Mouse (Mus musculus): ENCODE measurements around the gene Man2b2.

Gene Man2b2

DNA sequence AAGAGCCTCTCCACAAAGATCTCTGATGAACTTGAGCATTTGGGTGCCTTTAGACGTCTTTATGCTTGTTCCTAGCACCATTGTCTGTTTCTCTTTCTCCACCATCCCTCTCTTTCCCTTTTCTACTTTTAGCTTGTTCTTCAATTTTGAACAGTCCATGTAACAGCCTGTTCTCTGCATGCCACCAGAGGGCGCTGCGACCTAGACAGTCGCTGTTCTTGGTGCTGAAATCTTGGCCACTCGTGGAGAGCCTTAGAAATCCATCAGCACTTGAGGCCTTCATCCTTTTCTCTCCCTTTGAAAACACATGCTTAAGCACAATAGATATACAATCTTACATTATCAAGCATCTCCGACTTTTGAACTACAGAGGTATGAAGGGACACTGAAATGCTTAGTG is 5.5 kb upstream of the Man2b2 start:
- DNase-seq (ENCODE audit: low spot score) = peak; percentile 45

DNA sequence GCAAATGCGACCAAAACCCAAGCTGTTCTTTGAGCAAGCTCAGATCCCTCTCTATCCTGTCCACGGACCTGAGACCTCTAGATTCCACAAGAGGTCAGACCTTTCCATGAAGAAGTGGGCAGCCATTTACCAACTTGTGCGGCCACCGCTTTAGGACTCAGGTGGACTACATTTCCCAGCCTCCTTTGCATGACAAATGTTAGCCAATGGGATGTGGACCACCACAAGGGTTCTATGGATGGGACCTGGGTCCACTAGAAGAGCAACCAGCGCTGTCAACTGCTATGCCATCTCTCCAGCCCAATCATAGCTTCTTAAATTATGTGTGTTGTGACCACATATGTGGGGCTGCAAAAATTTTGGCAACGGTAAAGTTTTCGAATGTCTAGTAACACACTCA is 819 bp upstream of the Man2b2 start:
- DNase-seq (ENCODE audit: low spot score) = no peak

DNA sequence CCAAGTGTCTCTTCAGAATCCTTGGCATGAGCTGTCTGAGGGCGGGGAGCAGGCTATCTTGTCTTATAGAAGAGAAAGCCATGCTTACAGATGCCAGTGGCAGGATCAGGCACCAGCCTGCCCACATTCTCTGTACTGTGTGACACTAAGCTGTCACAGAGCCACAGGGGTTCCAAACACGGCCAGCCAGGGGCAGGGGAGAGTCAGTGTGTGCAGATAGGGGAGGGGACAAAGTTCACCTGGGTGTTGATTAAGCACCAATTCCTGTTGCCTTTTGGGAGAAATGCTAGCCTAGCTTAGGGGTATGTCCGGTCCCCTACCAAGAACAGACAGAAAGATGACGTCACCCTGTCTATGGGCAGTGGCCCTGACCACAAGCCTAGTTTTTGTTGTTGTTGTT is 1.4 kb downstream of the Man2b2 start:
- DNase-seq (ENCODE audit: low spot score) = no peak

DNA sequence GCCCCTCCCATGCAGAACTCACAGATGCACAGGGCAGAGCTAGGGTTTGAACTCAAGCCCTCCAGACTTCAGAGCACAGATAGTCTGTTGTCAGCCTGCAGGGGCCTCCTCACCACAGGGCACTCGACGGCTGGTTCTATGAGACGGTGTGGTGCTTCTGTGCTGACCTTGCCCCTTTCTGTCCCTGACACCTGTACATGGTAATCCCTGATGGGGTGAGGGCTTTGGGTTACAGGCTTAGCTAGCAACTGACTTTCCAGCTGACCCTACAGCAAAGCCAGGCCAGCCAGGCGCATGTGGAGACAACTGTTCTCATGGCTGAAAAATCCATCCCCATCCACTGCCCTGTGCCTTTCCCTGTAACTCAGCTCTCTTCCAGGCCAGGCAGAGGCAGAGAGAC is 7.5 kb downstream of the Man2b2 start:
- no peak for DNase-seq (ENCODE audit: low spot score)

DNA sequence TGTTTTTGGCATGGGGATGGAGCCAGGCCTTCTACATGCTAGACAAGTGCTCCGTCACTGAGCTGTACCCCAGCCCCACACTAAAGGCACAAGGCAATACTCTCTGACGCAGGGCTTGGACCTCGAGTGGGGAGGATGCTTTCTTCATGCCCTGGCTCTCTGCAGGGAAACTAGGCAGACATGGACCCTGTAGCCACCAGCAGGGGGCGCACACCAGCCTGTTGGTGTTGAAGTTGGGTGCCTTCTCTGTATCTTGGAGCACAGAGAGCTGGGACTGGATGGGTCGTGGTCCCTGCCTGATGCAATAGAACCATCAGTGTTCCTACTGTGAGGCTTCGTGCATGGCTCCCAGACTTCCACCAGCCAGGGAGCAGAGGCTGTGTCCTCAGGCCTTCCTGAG is 10.3 kb downstream of the Man2b2 start:
- no peak for DNase-seq (ENCODE audit: low spot score)

DNA sequence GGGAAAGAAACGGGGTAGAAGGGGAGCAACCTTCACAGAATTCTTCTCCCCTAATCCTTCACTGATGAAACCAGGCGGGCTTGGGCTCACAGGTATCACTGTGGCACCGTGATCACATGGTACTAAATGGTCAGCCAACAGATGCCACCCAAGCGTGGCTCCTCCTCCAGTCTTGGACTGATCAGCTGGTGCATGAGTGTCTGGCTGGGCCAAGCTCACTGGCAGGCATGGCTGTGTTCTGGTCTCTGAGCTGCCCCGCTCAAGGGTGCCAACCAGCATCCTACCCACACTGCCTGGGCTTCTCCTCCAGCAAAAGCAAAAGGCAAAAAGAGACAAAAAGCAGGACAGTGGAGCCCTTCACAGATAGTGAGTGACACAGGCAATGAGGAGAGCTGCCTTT is 10.7 kb downstream of the Man2b2 start:
- DNase-seq (ENCODE audit: low spot score) = no peak

DNA sequence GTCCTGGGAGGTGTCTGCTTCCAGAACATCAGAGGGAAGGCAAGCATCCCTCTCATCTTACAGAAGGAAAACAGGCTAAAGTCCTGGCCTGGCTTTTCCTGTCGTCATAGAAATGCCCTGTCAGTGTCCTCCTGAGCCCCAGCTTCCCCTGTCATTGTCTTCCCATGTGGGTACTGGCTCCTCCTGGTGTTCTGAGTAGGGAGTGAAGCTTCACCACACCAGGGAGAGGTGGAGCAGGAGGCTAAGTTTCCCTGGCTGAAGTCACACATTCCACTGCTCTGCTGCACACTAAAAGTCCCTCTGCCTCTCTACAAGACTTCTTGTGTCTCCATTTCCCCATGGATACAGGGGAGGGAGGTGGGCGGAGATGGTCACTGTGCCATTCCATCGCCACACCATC is 12.7 kb downstream of the Man2b2 start:
- no peak for DNase-seq (ENCODE audit: low spot score)

DNA sequence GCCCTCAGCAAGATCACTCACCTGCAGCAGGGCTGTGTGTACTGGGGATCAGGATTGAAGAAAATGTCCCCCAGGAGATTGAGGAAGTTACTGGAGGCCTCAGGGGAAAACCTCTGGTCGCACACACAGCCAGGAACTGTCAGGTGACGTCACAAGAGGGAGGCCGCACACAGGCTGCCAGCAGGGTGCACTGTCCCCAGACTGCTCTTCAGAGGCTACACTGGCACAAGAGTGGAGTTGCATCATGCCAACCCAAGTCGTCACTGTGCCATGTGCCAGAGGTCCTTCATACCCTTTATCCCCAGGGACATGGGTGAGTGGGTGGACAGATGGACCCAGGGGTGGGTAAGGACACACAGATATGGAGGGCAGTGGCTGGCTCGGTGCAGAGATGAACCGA is 15.9 kb downstream of the Man2b2 start:
- no peak for DNase-seq (ENCODE audit: low spot score)

DNA sequence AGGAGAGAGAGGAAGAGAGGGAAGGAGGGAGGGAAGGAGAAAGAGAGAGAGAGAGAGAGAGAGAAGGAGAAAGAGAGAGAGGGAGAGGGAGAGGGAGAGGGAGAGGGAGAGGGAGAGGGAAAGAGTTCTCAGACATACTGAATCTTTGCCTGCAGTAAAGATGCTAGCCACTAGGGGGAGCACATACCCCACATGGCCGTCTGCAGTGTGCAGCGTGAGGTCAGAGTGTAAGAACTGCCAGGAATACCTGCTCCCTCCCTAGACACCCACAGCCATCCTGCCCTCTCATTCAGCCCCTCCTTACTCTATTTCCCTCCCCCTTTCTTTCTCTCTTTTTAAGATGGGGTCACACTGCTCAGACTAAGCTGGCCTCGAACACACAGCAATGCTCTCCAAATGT is 19.0 kb downstream of the Man2b2 start:
- DNase-seq (ENCODE audit: low spot score) = no peak

DNA sequence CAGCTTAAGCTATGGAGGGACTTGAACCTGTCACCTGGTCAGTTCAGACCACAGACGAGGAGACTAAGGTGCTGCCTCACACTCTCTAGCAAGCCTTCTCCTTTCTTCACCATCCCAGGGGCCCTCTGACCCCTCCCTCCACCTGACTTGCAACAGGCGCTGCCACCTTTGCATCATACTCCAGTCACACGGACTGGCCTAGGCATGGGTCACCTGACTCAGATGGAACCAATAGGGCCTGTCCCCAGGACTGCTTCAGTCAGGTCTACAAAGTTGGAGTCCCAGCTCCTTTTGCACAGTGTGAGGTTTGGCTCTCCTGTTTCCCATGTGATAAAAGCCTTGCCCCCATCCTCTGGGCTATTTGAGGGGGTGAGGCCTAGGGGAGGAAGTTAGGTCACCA is 19.8 kb downstream of the Man2b2 start:
- DNase-seq (ENCODE audit: low spot score) = no peak

DNA sequence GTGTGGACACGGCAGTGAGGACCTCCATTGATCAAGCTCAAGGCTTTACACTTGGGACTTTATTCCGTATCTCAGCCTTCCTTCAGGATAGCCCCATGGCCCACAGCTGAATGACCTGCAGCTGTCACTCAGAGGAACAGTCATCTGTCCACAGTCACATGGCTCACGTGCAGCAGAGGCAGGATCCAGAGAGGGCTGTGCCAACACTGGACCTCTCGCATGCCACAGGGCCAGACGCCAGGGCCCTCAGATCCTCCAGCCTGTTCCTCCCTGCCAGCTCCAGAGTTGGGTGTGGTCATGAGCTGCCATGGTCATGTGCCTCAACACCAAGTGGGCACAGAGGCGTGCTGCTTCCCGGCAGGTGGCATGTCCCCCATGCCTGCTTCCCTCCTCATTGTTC is 21.3 kb downstream of the Man2b2 start:
- DNase-seq (ENCODE audit: low spot score) = no peak

DNA sequence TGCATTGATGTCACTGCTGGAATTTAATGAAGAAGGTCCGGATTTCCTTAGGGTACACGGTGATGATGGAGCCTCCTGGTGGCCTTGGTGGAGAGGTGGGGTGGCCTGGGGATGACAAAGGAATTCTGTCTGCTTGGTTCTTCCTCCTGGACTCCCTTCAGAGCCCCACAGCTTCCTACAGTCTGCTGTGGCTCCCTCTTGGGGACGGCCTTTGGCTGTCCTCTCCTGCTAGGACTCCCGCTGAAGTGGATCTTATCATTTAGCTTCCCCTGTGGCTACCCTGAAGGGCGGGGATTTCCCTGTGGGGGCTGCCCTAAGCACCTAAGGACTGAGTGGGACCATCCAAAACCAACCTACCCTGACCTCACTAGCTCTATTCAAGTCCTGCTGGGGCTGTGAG is 23.3 kb downstream of the Man2b2 start:
- no peak for DNase-seq (ENCODE audit: low spot score)

DNA sequence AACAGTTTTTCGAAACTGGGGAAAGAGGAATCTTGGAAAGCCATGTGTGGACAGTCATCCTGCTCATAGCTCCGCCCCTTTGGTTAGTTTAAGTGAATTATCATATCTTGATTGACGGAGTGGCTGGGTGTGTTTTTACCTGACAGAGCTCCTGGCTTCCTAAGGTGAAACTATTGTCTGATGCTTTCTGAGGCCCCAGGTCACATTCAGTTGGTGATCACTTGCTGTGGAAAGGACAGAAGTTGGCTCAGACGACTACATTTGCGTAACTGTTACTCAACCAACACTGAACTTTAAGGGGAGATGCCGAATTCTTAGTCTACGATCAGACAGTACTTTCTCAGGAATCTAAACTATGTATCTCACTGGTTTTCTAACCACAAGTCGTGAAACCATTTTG is 33.2 kb downstream of the Man2b2 start:
- DNase-seq (ENCODE audit: low spot score) = no peak

DNA sequence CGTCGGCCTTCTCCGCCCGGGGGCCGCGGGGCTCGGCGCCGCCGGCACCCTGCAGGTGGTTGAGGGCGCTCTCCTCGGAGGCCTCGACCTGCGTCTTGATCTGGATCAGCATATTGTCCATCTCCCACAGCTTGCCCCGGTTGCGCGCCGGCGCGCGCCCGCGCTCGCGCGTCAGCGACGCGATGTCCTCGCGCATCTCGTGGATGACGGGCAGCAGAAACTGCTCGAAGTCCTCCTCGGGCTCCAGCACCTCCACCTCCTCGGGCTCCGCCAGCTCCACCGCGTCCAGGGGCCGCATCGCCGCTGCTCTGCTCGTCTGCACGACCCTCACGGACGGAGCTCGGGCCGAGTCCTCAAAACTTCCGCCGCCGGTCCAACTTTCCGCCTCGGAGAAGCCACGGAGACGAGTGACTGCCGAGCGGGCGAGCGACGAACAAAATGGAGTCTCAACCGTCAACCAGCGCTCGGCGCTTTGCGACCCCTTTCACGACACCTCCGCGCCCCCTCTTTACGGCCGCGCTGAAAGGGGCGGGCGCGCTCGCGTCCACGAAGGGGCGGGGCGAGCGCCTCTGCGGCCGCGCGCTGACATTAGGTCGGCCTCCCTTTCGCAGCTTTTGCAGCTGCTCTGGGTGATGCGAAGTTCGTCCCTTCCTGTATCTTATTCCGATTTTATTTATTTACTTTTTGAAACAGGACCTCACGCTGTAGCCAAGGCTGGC is 34.0 kb downstream of the Man2b2 start, which contains the start of gene Mrfap1:
Gene Mrfap1, minus strand, starts transcription at position 477 of the 719 bp plus-strand sequence.
- DNase-seq (ENCODE audit: low spot score) = peak; percentile 89

DNA sequence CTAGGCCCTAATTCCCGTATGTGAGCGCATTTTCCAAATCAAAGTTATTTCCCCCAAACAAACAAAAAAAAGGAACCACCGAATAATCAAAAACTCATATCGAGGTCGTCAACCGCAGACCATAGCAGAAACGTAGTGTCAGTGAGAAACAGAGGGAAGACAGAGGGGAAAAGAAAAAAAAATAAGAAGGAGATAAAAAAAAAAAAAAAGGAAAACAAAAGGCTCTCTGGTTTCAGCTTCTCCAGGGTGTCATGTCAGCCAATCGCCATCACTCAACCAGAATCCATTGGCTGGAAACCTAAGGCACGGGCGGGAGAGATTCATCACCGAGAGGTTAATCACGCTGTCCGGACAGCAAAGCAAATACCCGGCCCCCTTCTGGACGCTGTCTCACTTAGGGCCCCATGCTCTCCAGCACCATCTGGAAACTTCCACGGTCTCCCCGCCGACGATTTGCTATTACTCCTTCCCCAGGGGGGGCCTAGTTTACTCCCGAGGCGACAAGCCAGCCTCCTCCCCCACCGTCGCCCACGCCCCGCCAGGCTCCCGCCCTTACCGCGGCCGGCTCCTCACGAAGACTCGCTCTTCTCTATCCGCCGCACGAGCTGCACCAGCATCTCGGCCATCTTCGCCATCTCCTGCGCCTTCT is 34.7 kb downstream of the Man2b2 start:
- peak; percentile 57 for DNase-seq (ENCODE audit: low spot score)

DNA sequence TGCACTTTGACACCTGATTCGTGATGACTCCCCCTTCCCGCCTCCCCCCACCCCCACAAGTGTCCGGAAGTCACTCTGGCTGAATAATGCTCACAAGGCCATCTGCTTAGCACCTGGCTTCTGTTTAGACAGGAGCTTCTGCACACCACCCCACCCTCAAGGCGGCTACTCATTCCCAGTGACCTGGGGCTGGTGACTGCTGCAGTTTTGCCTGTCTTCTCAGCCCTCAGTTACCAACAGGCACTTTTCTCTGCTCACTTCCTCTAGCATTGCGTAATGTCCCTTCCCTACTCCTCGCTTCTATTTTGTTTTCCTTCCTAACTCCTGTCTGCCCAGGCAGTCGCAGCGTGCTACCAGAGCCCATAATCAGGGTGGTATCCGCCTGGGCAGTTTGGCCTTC is 38.6 kb downstream of the Man2b2 start:
- no peak for DNase-seq (ENCODE audit: low spot score)

DNA sequence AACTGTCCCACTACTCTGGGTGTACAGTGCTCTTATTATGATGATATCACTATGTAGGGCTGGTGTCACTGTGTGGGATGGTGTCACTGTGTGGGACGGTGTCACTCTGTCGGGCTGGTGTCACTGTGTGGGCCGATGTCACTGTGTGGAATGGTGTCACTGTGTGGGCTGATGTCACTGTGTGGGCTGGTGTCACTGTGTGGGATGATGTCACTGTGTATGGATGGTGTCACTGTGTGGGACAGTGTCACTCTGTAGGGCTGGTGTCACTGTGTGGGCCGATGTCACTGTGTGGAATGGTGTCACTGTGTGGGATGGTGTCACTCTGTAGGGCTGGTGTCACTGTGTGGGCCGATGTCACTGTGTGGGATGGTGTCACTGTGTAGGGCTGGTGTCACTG is 44.4 kb downstream of the Man2b2 start:
- no peak for DNase-seq (ENCODE audit: low spot score)

DNA sequence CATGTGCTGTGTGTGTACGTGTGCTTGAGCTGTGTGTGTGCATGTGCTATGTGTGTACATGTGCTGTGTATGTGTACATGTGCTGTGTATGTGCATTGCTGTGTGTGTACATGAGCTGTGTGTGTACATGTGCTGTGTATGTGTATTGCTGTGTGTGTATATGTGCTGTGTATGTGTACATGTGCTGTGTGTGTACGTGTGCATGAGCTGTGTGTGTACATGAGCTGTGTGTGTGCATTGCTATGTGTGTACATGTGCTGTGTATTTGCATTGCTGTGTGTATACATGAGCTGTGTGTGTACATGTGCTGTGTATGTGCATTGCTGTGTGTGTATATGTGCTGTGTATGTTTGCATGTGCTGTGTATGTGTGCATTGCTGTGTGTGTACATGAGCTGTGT is 50.9 kb downstream of the Man2b2 start:
- no peak for DNase-seq (ENCODE audit: low spot score)

DNA sequence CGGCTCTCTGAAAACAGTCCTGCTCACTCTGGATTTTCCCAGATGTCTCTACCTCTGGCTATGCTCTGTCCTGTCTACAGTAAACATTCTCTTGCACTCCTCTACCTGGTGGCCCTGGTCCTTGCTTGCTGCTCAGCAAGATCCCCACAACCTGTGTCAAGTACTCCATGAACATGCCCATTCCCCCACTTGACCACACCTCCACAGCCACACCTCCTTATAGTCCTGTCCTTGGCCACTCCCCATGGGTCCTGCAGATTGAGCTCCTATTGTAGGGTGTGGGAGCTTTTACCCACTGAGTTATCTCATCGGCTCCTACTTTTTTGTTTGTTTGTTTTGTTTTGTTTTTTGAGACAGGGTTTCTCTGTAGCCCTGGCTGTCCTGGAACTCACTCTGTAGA is 51.6 kb downstream of the Man2b2 start:
- no peak for DNase-seq (ENCODE audit: low spot score)

DNA sequence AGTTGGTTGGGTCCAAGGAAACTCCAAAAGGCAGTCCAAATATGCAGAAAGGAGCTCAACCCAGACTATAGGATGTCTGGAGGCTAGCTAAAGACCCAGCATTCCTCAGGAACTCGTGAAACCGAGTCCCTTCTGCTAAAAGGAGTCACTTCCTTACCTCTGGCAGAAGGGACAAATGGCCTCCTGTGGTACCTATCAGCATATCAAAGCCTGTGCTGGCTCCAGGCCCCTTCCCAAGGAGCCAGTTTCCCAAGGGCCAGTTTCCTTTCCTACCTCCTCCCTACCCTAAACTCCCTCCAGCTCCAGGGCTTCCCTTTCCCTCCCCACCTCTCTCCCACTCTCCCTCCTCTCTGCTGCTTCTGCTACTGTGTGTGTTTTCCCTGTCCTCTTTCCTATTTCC is 53.3 kb downstream of the Man2b2 start:
- DNase-seq (ENCODE audit: low spot score) = no peak

DNA sequence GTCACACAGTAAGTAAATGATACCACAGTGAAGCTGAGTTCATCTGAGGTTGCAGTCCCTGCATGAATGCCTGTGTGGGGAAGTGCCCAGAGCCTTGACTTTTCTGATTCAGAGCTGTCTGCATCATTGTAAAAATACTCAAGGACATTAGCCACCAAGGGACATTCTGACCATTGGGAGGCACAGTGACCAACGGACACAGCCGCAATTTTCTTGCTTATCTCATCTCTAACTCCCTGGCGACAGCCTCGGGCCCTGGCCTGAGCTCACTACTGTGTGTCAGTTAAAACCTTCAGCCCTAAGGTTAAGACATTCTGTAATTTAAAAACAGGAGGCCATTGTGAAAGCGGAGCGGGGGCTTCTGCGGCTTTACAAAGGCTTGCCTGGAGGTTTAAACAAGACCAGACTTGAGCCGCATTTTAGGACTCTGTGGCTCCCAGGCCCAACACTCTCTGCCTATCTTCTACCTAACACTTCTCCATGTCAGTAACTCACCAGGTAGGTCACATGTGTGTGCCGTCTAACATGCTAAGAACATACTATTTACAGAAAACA is 54.4 kb downstream of the Man2b2 start:
- no peak for DNase-seq (ENCODE audit: low spot score)

DNA sequence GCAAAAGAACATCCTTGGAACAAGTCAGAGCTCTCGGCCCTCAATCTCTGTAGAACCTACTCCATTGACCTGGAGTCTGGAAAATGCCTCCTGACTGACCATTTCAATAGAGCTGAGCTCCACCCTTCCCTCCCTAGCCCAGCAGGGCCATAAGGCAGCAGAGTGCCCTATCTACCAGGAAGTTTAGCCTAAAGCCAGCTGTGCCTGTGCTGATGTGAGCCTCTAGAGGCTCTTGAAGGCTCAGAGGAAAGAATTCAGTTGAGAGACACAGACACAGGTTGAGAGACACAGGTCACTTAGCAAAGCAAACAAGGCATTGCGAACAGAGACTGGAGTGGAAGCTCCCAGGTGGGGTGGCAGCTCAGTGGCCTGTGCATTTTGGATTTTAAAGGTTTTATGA is 55.1 kb downstream of the Man2b2 start:
- no peak for DNase-seq (ENCODE audit: low spot score)

DNA sequence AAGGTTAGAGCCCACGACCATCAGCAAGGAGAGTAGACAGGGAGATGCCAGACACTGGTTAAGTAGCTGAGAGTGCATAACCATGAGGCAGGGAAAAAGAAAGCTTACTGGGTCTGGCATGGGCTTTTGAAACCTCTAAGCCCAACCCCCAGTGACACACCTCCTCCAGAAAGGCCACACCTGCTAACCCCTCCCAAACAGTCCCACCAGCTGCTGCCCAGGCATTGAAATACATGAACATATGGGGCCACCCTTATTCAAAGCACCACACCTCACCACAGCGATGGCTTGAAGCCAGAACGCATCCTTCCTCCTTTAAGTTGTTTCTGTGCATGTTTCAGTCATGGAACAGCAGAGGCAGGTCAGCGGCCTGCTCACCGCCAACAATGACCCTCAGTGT is 57.9 kb downstream of the Man2b2 start:
- DNase-seq (ENCODE audit: low spot score) = no peak

DNA sequence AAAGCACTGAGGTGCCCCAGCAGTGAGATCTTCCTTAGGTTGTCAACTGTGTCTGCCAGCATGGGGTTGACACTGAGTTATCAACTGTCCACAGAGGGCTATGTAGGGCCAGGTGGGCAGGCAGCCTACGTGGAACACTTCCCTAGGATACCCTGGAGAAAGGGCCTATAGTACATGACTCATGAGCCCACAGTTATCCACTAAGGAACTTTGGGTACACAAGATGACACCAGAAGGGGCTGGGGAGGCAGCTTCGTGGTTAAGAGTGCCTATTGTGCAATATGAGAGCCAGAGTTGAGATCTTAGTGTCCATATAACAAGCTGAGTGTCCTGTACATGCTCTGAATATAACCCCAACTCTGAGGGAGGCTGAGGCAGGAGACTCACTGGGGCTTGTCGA is 60.9 kb downstream of the Man2b2 start:
- DNase-seq (ENCODE audit: low spot score) = no peak

All from ovary, postnatal 10 days (tissue).